Mouse (Mus musculus) intestine, embryonic 15.5 days (tissue): Measurements from ENCODE around the gene Pik3ap1. TPM values are rescaled to one million over a fixed set of nuclear protein-coding genes. Genes with fewer than 3 reads are reported as not detected.
"Not testable (repeated sequence)": the region's sequence is repeated elsewhere in the genome, so short reads cannot be mapped to it uniquely, and the experiment has no call there.

Experiments
- ATAC-seq: fragments of 200-750 bp; cut with Nextera tagmentation; 2 replicates; pipeline ENCODE4 v1.8.0; 2017; ENCODE audit warnings: moderate TSS enrichment, moderate library complexity
- H3K27ac ChIP-seq: fragments of 300-500 bp; sonication (generic); 2 replicates; pipeline ENCODE4 v1.5.1; 2015; ENCODE audit warnings: mild to moderate bottlenecking, inconsistent platforms
- H3K27me3 ChIP-seq: fragments of 300-500 bp; sonication (generic); replicated peaks from 2 replicates; pipeline ENCODE4 v1.6.1; 2015; ENCODE audit warnings: inconsistent platforms
- H3K36me3 ChIP-seq: fragments of 300-500 bp; sonication (generic); 2 replicates; pipeline ENCODE4 v1.6.1; 2015; ENCODE audit warnings: inconsistent platforms
- H3K4me1 ChIP-seq: fragments of 300-500 bp; sonication (generic); replicated peaks from 2 replicates; pipeline ENCODE4 v1.6.1; 2015; ENCODE audit warnings: inconsistent platforms
- H3K4me2 ChIP-seq: fragments of 300-500 bp; sonication (generic); replicated peaks from 2 replicates; pipeline ENCODE4 v1.6.1; 2015; ENCODE audit warnings: mild to moderate bottlenecking, inconsistent platforms
- H3K4me3 ChIP-seq: fragments of 300-500 bp; sonication (generic); replicated peaks from 2 replicates; pipeline ENCODE4 v1.5.1; 2015; ENCODE audit warnings: inconsistent platforms
- H3K9ac ChIP-seq: fragments of 300-500 bp; sonication (generic); 2 replicates; pipeline ENCODE4 v1.6.1; 2015; ENCODE audit warnings: inconsistent platforms
- H3K9me3 ChIP-seq: fragments of 300-500 bp; sonication (generic); 2 replicates; pipeline ENCODE4 v1.6.1; 2016; ENCODE audit warnings: inconsistent platforms
- WGBS: fragments of 180-500 bp; shearing (Covaris S2); methylation state at CpG from one replicate; pipeline ENCODE4 v1.1.7; 2015; 5-methylcytosine and 5-hydroxymethylcytosine counted together
- polyA plus RNA-seq: library from polyadenylated mRNA; unstranded; fragments of >200 nt; fragmentation: Nextera tagmentation; extraction: Ambion mirVana; gene quantifications from 2 replicates; pipeline ENCODE4 v1.2.1, GENCODE M21; 2015

The Pik3ap1 gene
- 6.4 and 9.1 TPM in 2 replicates for polyA plus RNA-seq

GRCm38 (mm10) chr19:41384922-41385508 is at the start of gene Pik3ap1:
Gene Pik3ap1 (minus strand): TSS chr19:41385102.
- peaks cover 2% of the 10 kb centered on the region; the same call in 1 of the 2 replicates for H3K27me3 ChIP-seq
- H3K9me3 ChIP-seq = no peaks in the 10 kb centered on the region
- ATAC-seq = peak; percentile 74
- H3K27ac ChIP-seq = no peak within 1 kb of the TSS
- H3K4me3 ChIP-seq = peak within 1 kb of the TSS; percentile 56
- H3K36me3 ChIP-seq = no peaks in the 10 kb centered on the region
- H3K9ac ChIP-seq = peak within 1 kb of the TSS; percentile 62
- H3K4me2 ChIP-seq = peak within 1 kb of the TSS; percentile 99
- under 1% methylated on average over 41 of the region's 41 CpGs for WGBS
- H3K4me1 ChIP-seq = peaks cover 8% of the 10 kb centered on the region

DNA sequence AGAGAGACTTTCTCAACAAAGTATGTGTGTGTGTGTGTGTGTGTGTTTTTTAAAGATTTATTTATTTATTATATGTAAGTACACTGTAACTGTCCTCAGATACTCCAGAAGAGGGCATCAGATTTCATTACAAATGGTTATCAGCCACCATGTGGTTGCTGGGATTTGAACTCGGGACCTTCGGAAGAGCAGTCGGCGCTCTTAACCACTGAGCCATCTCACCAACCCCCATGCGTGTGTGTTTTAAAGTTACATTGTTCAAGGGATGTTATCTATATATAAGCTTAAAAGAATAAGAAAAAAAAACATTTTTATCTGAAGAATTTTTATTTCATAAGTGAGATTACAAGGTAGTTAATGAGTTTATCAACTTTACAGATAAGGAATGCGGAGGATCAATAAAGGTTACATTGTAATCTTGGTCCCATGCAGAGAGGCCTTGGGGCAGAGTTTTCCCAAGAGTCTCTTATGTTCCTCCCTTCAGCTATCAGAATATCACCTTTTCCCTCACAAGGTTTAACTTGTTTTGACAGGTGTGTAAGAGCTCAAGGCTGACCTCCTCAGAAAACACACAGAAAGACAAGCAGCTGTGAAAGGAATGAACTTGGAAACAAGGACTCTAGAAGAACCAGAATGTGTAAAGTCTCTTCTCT is 46.7 kb upstream of the Pik3ap1 start:
- not testable (repeated sequence) for H3K4me2 ChIP-seq, H3K4me3 ChIP-seq, H3K27ac ChIP-seq, H3K9me3 ChIP-seq, H3K27me3 ChIP-seq, H3K4me1 ChIP-seq, H3K9ac ChIP-seq, H3K36me3 ChIP-seq
- peak; percentile 84 for ATAC-seq
- no CpG with 5 or more reads among the region's 6 CpGs for WGBS

DNA sequence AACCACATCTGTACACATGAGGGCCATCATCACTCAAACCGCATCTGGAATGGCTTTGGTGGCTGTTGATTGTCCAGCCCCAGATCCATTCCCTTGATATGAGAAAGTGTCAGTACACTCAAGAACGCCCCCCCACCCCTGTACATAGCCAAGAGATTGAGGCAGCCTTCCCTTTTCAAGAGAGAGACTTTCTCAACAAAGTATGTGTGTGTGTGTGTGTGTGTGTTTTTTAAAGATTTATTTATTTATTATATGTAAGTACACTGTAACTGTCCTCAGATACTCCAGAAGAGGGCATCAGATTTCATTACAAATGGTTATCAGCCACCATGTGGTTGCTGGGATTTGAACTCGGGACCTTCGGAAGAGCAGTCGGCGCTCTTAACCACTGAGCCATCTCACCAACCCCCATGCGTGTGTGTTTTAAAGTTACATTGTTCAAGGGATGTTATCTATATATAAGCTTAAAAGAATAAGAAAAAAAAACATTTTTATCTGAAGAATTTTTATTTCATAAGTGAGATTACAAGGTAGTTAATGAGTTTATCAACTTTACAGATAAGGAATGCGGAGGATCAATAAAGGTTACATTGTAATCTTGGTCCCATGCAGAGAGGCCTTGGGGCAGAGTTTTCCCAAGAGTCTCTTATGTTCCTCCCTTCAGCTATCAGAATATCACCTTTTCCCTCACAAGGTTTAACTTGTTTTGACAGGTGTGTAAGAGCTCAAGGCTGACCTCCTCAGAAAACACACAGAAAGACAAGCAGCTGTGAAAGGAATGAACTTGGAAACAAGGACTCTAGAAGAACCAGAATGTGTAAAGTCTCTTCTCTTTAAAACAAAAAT is 41.2 kb upstream of the Pik3ap1 start:
- not testable (repeated sequence) for H3K4me3 ChIP-seq, H3K4me1 ChIP-seq, H3K27ac ChIP-seq, H3K27me3 ChIP-seq, H3K9ac ChIP-seq, H3K4me2 ChIP-seq, H3K9me3 ChIP-seq, H3K36me3 ChIP-seq
- ATAC-seq = peak; percentile 83
- WGBS = no CpG with 5 or more reads among the region's 8 CpGs

GRCm38 (mm10) chr19:41421264-41421663 is 36.4 kb upstream of the Pik3ap1 start:
- no peaks in the 10 kb centered on the region for H3K4me1 ChIP-seq
- no peaks in the 10 kb centered on the region for H3K27me3 ChIP-seq
- H3K27ac ChIP-seq = no peak overlapping the region
- WGBS = 46% methylated on average over 2 of the region's 2 CpGs
- ATAC-seq = no peak
- H3K9ac ChIP-seq = no peak overlapping the region
- no peak overlapping the region for H3K4me2 ChIP-seq
- H3K9me3 ChIP-seq = no peaks in the 10 kb centered on the region
- no peaks in the 10 kb centered on the region for H3K36me3 ChIP-seq
- no peak overlapping the region for H3K4me3 ChIP-seq

GRCm38 (mm10) chr19:41418786-41419185 is 33.9 kb upstream of the Pik3ap1 start:
- H3K27me3 ChIP-seq = no peaks in the 10 kb centered on the region
- H3K27ac ChIP-seq = no peak overlapping the region
- H3K9me3 ChIP-seq = no peaks in the 10 kb centered on the region
- no peak overlapping the region for H3K9ac ChIP-seq
- WGBS = 71% methylated on average over 2 of the region's 2 CpGs
- H3K4me2 ChIP-seq = no peak overlapping the region
- no peaks in the 10 kb centered on the region for H3K4me1 ChIP-seq
- no peak overlapping the region for H3K4me3 ChIP-seq
- no peak for ATAC-seq
- H3K36me3 ChIP-seq = no peaks in the 10 kb centered on the region

- Histone ChIP-seq H3K9me3 (no peaks in the 10 kb centered on the region), H3K36me3 (no peaks in the 10 kb centered on the region), H3K27me3 (no peaks in the 10 kb centered on the region), H3K4me2 (no peak overlapping the region), H3K4me3 (no peak overlapping the region), H3K9ac (no peak overlapping the region), H3K27ac (no peak overlapping the region), H3K4me1 (no peaks in the 10 kb centered on the region)
- WGBS = 74% methylated on average over 5 of the region's 5 CpGs
- ATAC-seq = no peak
These were observed 33.1 kb upstream of the Pik3ap1 start for GRCm38 (mm10) chr19:41417995-41418394.

- Histone ChIP-seq H3K27me3 (no peaks in the 10 kb centered on the region), H3K4me1 (no peaks in the 10 kb centered on the region), H3K27ac (no peak overlapping the region), H3K4me3 (no peak overlapping the region), H3K4me2 (no peak overlapping the region), H3K9me3 (no peaks in the 10 kb centered on the region), H3K36me3 (no peaks in the 10 kb centered on the region), H3K9ac (no peak overlapping the region)
- ATAC-seq = no peak
- 42% methylated on average over 10 of the region's 10 CpGs for WGBS
These were observed 31.3 kb upstream of the Pik3ap1 start for GRCm38 (mm10) chr19:41416201-41416600.

- Histone ChIP-seq H3K27me3 (no peaks in the 10 kb centered on the region), H3K9me3 (no peaks in the 10 kb centered on the region), H3K4me2 (no peak overlapping the region), H3K9ac (no peak overlapping the region), H3K27ac (no peak overlapping the region), H3K4me3 (no peak overlapping the region), H3K36me3 (no peaks in the 10 kb centered on the region), H3K4me1 (no peaks in the 10 kb centered on the region)
- 83% methylated on average over 8 of the region's 8 CpGs for WGBS
- ATAC-seq = no peak
These were observed 17.7 kb upstream of the Pik3ap1 start for GRCm38 (mm10) chr19:41402603-41403002.

DNA sequence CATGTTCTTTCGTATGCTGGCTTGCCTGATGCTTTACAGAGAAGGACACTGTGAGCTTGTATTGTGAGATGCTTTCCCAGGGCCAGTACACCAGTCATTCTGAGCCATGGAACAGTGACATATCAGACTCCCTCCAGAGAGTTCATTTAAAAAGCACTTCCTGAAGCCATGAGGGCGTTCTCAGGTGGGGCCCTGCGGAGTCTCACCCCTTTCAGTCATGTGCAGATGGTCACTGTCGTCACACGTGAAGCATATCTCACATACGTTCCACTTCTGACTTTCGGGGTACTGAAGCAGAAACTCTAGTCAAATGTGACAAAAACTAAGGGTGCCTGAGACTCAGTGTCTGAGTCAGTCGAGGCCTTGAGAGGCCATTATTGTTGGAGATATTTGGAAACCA is 6.0 kb upstream of the Pik3ap1 start:
- no peaks in the 10 kb centered on the region for H3K27me3 ChIP-seq
- H3K4me2 ChIP-seq = no peak overlapping the region
- H3K9ac ChIP-seq = no peak overlapping the region
- 84% methylated on average over 8 of the region's 8 CpGs for WGBS
- H3K4me3 ChIP-seq = no peak overlapping the region
- ATAC-seq = no peak
- H3K36me3 ChIP-seq = no peaks in the 10 kb centered on the region
- no peaks in the 10 kb centered on the region for H3K9me3 ChIP-seq
- H3K27ac ChIP-seq = no peak overlapping the region
- H3K4me1 ChIP-seq = no peaks in the 10 kb centered on the region

GRCm38 (mm10) chr19:41389351-41389750 is 4.4 kb upstream of the Pik3ap1 start:
- no peak for ATAC-seq
- Histone ChIP-seq H3K27me3 (peaks cover 2% of the 10 kb centered on the region; the same call in 1 of the 2 replicates), H3K27ac (no peak overlapping the region), H3K36me3 (no peaks in the 10 kb centered on the region), H3K4me2 (no peak overlapping the region), H3K4me1 (peaks cover 8% of the 10 kb centered on the region), H3K9me3 (no peaks in the 10 kb centered on the region), H3K9ac (no peak overlapping the region), H3K4me3 (no peak overlapping the region)
- 36% methylated on average over 6 of the region's 6 CpGs for WGBS

GRCm38 (mm10) chr19:41388242-41388641 is 3.3 kb upstream of the Pik3ap1 start:
- H3K9ac ChIP-seq = no peak overlapping the region
- no peak overlapping the region for H3K4me2 ChIP-seq
- no peak overlapping the region for H3K4me3 ChIP-seq
- no peak for ATAC-seq
- no peaks in the 10 kb centered on the region for H3K36me3 ChIP-seq
- WGBS = 90% methylated on average over 7 of the region's 7 CpGs
- H3K27me3 ChIP-seq = peaks cover 2% of the 10 kb centered on the region; the same call in 1 of the 2 replicates
- no peak overlapping the region for H3K27ac ChIP-seq
- H3K4me1 ChIP-seq = peaks cover 8% of the 10 kb centered on the region
- no peaks in the 10 kb centered on the region for H3K9me3 ChIP-seq

DNA sequence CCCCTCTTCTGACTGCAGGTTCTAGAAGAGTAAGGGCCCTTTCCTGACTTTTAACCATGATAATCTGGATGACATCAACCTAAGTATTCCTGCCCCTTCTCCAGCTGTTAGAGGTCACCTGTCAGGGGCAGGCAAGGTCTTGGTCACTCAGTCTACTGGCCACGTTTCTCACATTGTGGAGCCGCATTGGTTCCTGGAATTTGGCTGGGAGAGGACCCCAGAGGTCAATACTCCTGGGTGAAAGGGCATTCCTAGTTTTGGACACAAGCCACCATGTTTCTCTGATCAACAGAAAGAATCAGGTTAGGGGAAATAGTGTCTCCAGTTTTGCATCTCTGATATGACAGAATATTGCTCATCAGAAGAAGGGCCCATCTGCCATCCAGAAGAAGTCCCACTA is 2.4 kb upstream of the Pik3ap1 start:
- Histone ChIP-seq H3K27ac (no peak overlapping the region), H3K36me3 (no peaks in the 10 kb centered on the region), H3K4me2 (no peak overlapping the region), H3K9ac (no peak overlapping the region), H3K9me3 (no peaks in the 10 kb centered on the region), H3K4me3 (no peak overlapping the region), H3K4me1 (peaks cover 8% of the 10 kb centered on the region), H3K27me3 (peaks cover 2% of the 10 kb centered on the region; the same call in 1 of the 2 replicates)
- ATAC-seq = no peak
- 86% methylated on average over 2 of the region's 2 CpGs for WGBS
